Mouse (Mus musculus): Measurements from ENCODE around the gene Doc2g.
"Not testable (repeated sequence)": the region's sequence is repeated elsewhere in the genome, so short reads cannot be mapped to it uniquely, and the experiment has no call there.

The Doc2g gene

GRCm38 (mm10) chr19:4003112-4003511 lies at the start of gene Doc2g:
Doc2g (plus strand) TSS chr19:4003313.
- DNase-seq (ENCODE audit: low read depth), result no peak

DNA sequence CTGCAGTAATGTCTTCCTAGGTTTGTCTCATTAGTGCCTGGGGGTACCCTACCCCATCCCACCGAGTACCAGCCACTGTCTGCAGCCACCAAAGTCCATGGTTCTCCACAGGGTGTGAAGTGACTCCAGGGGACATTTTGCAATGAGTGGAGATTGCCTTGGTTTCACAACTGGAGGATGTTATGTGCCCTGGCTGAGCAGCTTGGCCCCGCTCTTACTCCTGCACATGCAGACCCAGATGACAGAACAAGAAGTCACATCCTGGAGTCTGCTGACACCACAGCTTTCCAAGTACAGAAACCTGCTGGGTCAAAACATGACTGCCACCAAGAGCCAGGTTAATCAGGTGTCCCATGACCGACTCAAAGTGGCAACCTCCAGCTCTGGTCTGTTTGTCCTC lies 48.1 kb upstream of the Doc2g start:
- no peak for DNase-seq (ENCODE audit: low read depth)

DNA sequence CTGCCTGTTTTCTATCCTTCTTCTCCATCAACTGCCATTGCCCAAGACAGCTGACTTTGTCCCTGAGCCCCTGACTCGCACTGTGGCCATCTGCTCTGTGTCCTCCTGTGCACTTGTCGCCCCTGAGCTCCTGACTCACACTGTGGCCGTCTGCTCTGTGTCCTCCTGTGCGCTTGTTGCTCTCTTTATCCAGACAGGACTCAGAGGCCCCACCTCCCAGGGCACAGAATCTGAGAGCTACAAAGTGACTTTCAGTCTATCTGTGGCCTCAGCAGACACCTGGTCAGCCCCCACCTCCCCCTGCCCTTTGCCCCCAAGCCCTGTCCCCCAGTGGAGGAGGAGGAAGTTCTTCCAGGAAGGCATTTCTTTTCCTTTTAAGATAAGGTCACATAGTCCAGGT lies 47.3 kb upstream of the Doc2g start:
- DNase-seq (ENCODE audit: low read depth), result no peak

DNA sequence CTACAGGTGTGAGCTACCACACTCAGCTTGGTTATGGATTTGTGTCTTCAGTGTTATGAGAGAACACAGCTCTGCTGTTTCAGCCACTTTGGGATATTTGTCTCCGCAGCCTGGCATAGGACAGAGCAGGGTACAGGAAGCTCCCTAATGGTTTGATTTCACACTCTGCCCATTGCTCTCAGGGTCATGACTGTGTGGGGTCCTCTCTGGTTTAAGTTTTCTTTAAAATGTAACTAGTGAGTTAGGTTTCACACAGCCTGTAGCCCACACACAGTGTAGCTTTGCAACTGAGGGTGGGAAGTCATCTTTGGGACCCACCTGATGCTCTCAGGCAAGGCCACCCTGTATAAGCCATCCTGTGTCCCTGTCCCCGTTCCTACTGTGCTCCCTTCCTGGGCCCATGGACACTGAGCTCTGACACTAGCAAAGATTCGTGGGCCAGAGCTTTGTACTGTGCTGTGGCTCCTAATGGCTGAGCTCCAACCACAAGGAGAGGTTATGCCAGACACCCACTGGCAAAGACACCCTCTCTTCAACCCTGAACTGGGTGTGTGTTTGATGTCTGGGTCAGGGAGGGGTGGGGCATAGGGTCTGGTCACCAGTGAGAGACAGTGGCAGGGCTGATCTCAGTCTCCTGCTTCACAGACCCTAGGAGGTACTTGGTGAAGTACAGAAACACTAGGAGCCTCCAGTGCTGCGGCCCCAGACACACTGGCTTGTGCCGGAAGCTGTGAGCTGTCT lies 45.6 kb upstream of the Doc2g start:
- DNase-seq (ENCODE audit: low read depth), result not testable (repeated sequence)

GRCm38 (mm10) chr19:3958470-3958869 lies 44.6 kb upstream of the Doc2g start, which contains the start of gene Aldh3b3:
Aldh3b3 (plus strand) TSS chr19:3958645.
- DNase-seq (ENCODE audit: low read depth), result no peak

GRCm38 (mm10) chr19:3959030-3959429 lies 44.1 kb upstream of the Doc2g start:
- no peak for DNase-seq (ENCODE audit: low read depth)

DNA sequence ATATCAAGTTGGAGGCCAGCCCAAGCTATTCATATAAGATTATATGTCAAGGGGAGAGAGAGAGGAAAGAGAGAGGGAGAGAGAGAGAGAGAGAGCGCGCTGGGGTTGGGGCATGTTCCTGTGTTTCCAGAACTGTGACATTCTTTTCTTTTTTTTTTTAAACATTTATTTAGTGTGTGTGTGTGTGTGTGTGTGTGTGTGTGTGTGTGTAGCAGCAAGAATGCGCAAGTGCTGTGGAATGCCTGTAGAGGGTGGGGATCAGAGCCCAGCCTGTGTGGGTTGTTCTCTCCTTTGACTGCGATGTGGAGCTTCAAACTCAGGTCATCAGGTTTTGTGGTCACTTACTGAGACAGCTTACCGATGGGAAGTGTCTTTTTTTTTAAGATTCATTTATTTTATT lies 42.9 kb upstream of the Doc2g start:
- no peak for DNase-seq (ENCODE audit: low read depth)

DNA sequence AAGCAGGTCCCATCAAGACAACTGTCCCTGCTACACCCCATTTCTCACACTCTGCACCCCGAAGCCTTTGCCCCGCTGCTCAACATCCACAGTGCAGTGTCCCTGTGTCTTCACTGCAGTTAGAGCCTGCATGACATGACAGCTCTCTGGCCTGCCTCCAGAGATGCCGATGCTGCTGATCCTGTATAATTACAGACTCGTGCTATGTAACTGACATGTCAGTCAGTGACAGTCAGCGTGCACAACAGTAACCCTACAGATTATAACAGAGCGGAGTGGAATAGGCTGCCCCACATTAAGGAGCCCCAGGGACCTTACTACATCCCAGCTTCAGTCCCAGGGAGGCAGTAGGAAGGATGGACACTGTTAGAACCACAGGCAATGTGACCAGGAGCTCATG lies 41.3 kb upstream of the Doc2g start:
- DNase-seq (ENCODE audit: low read depth), result not testable (repeated sequence)

GRCm38 (mm10) chr19:3962469-3962868 lies 40.6 kb upstream of the Doc2g start:
- DNase-seq (ENCODE audit: low read depth), result no peak

GRCm38 (mm10) chr19:3964030-3964429 lies 39.1 kb upstream of the Doc2g start:
- no peak for DNase-seq (ENCODE audit: low read depth)

DNA sequence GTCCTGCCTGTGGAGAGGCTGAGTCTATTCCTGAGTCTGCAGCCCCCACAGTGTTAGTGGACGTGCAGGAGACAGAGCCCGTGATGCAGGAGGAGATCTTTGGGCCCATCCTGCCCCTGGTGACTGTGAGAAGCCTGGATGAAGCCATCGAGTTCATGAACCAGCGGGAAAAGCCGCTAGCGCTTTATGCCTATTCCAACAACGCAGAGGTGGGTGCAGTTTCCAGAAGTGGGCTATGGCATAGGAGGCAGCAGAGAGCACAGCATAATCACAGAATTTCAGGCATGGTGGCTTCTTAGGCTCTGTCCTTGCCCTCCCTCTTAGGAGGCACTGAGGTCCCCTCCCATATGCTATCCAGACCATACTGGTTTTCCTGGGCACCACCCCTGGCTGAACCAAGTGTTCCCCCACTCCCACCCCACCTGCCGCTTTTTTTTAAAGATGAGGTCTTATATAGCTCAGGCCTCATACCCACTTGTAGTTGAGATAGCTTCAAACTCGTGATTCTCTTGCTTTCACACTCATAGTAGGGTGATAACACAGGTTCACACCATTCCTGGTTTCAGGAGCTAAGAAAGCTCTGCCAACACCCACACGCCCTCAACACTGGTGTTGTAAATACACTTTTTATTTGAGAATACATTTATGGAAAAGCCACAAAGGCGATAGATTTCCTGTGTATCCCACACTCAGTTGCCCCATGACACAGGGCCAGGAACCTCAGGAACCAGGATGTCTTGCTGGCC lies 36.6 kb upstream of the Doc2g start:
- DNase-seq (ENCODE audit: low read depth), result no peak

DNA sequence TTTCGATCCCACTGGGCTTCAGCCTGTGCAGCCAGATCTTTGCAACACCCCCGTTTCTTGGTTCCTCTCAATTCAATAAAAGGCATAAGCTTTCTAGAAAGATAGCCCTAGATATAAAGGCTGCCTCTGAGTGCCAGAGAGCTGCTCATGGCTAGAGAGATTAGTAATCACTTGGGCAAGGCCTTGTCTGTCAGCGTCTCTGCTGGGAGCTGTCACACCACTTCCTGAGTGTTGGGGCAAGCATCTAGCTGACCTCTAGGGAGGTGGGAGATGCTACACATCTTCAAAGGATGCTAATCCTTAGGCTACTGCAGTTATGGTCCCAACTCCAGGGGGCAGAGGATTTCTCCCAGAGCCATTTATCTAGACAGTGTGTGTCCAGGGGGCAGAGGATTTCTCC lies 35.9 kb upstream of the Doc2g start:
- no peak for DNase-seq (ENCODE audit: low read depth)

- DNase-seq (ENCODE audit: low read depth), result no peak
Measured at GRCm38 (mm10) chr19:3972229-3972628, 30.9 kb upstream of the Doc2g start, which contains the start of gene Aldh3b2. Aldh3b2 (plus strand) TSS chr19:3972328.

DNA sequence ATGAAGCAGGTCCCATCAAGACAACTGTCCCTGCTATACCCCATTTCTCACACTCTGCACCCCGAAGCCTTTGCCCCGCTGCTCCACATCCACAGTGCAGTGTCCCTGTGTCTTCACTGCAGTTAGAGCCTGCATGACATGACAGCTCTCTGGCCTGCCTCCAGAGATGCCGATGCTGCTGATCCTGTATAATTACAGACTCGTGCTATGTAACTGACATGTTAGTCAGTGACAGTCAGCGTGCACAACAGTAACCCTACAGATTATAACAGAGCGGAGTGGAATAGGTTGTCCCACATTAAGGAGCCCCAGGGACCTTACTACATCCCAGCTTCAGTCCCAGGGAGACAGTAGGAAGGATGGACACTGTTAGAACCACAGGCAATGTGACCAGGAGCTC lies 28.5 kb upstream of the Doc2g start:
- DNase-seq (ENCODE audit: low read depth), result not testable (repeated sequence)

GRCm38 (mm10) chr19:3975866-3976265 lies 27.2 kb upstream of the Doc2g start:
- DNase-seq (ENCODE audit: low read depth), result no peak

GRCm38 (mm10) chr19:3980309-3980708 lies 22.8 kb upstream of the Doc2g start:
- peak; percentile 33 for DNase-seq (ENCODE audit: low read depth)

- DNase-seq (ENCODE audit: low read depth), result no peak
Measured at GRCm38 (mm10) chr19:3980917-3981316, 22.2 kb upstream of the Doc2g start.

GRCm38 (mm10) chr19:3983527-3984200 lies 19.4 kb upstream of the Doc2g start:
- no peak for DNase-seq (ENCODE audit: low read depth)

- DNase-seq (ENCODE audit: low read depth), result no peak
Measured at GRCm38 (mm10) chr19:3985261-3985681, 17.8 kb upstream of the Doc2g start.

- DNase-seq (ENCODE audit: low read depth), result no peak
Measured at GRCm38 (mm10) chr19:3986334-3986733, 16.8 kb upstream of the Doc2g start, which contains the start of gene Acy3. Acy3 (plus strand) TSS chr19:3986570.

GRCm38 (mm10) chr19:3988066-3988465 lies 15.0 kb upstream of the Doc2g start:
- DNase-seq (ENCODE audit: low read depth), result no peak

DNA sequence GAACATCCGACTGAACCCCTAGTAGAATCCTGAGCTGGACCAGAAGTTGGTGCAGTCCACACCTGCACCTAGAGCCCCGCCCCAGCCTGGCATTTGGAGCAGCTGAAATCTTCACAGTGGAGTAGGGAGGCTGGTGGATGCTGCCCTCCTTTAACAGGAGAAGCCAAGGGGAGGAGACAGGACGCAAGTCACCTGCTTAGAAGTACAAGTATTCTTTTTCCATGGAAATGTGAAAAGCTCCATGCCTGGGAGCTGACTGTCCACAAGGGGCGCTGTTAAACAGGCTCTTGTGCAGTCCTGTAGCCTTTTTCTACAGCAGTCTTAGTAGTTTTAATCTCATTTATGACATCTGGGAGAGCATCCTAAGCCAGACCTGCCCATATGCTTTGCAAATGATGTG lies 14.4 kb upstream of the Doc2g start:
- DNase-seq (ENCODE audit: low read depth), result no peak

GRCm38 (mm10) chr19:3990804-3991203 lies 12.3 kb upstream of the Doc2g start:
- DNase-seq (ENCODE audit: low read depth), result no peak

All from fibroblast of lung, adult 2 months (primary cell).